Mouse (Mus musculus): ENCODE results near the gene Zfp280d. TPM values are rescaled to one million over a fixed set of nuclear protein-coding genes. Genes with fewer than 3 reads are reported as not detected.
A peak's percentile ranks its signal among the peaks of the same experiment; 100 is the strongest.

The Zfp280d gene
- polyA plus RNA-seq (2012; rRNA removed) = 53.9 and 65.6 TPM in 2 replicates

DNA sequence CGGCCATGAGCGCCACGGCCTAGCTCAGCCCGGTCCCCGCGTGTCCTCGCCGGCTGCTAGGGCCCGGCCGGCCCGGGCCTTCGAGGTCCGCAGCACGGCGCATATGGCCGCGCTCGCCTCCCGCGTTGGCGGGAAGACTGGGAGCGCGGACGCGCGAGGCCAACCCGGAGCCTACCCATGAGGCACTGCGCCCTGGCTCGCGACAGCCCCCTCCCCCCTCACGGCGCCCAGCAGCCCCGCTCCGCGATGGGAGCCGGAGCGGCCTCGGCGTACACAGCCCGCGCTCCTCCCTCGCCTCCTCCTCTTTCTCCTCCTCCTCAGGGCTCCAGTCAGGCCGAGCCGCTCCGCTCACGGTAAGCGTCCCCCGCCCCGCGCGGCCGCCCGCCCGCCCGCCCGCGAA, at the start of gene Zfp280d:
Gene Zfp280d, plus strand, starts transcription at position 184 of the 400 bp plus-strand sequence.
- peak; percentile 66 to 87 for DNase-seq (ENCODE audit: extremely low spot score in 1 of 2, low spot score in 1 of 2)

DNA sequence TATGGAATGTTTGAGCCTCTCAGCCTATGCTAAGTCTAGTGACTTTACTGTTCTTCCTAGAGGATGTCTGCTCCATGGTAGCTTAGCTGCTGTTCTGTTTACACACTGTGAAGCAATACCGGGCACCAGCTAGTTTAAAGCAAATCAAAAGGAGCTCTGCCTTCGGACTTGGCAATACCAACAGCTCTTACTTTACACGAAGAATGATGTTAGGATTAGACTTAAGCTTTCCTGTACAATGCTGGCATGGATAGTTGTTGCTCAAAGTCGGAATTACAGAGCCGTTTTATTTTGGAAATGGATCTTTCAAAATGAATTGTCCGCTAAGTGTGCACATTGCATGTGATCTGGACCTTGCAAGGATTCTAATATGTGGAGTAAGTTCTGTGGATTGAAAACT, 48.1 kb upstream of the Zfp280d start:
- DNase-seq (ENCODE audit: extremely low spot score in 1 of 2, low spot score in 1 of 2) = no peak

- no peak for DNase-seq (ENCODE audit: extremely low spot score in 1 of 2, low spot score in 1 of 2)
Measured at GRCm38 (mm10) chr9:72252656-72253055, 22.0 kb upstream of the Zfp280d start.

DNA sequence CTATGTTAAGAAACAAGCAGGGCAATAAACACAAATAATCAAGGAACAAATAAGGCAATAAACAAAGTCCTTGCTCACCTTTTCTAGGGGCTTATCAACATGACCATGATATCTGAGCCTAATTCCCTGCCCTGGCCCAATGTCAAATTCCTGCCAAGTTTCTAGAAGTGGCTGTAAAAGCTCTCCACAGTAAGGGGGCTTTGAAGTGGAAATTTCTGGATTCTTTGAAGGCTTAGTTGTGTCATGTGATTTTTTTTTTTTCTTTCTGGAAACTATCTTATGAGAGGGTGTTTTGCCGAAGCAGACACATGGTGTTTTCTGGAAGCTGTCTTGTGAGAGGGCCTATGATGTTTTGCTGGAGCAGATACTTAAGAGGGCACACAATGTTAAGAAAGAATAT, 19.4 kb upstream of the Zfp280d start:
- no peak for DNase-seq (ENCODE audit: extremely low spot score in 1 of 2, low spot score in 1 of 2)

- DNase-seq (ENCODE audit: extremely low spot score in 1 of 2, low spot score in 1 of 2) = no peak
Measured at GRCm38 (mm10) chr9:72256646-72257045, 18.0 kb upstream of the Zfp280d start.

DNA sequence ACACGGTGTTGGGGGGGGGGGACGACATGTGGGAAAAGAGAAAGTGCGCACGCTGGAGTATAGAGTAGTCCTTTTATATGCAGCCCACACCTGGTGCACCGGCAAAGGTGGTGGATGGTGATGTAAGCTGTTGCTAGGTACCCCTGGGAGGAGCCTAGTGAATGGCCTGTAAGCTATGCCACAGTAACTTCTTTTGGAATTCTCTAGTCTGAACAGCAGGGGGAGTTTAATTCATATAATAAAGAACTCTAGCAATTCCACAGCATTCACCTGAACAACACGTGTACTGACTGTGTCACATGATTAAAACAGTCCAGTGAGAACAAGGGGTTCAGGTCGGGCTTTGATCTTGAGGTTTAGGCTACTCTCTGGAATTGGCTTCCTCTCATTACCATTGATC, 14.3 kb upstream of the Zfp280d start:
- peak in 1 of 2 experiments; percentile 9 for DNase-seq (ENCODE audit: extremely low spot score in 1 of 2, low spot score in 1 of 2)

- DNase-seq (ENCODE audit: extremely low spot score in 1 of 2, low spot score in 1 of 2) = no peak
Measured at GRCm38 (mm10) chr9:72264859-72265258, 9.8 kb upstream of the Zfp280d start.

DNA sequence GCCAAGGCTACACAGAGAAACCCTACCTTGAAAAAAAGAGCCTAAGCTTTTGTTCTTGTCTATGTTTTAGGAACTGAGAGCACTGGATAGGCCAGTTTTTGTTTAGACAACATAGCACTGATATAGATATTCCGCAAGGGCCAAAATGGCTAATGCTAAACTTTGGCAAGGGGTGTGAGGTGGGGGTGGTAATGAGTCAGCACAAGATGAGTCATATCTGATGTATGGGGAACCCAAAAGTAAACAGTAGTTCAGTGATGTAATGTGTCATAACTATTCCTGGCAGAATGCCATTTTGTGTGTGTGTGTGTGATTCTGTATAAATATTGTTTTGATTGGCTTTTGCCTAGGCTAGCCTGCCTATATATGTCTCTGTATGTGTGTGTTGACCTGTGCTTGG, 4.5 kb upstream of the Zfp280d start:
- peak in 1 of 2 experiments; percentile 45 for DNase-seq (ENCODE audit: extremely low spot score in 1 of 2, low spot score in 1 of 2)

- DNase-seq (ENCODE audit: extremely low spot score in 1 of 2, low spot score in 1 of 2) = no peak
Measured at GRCm38 (mm10) chr9:72273646-72274410, 832 bp upstream of the Zfp280d start.

DNA sequence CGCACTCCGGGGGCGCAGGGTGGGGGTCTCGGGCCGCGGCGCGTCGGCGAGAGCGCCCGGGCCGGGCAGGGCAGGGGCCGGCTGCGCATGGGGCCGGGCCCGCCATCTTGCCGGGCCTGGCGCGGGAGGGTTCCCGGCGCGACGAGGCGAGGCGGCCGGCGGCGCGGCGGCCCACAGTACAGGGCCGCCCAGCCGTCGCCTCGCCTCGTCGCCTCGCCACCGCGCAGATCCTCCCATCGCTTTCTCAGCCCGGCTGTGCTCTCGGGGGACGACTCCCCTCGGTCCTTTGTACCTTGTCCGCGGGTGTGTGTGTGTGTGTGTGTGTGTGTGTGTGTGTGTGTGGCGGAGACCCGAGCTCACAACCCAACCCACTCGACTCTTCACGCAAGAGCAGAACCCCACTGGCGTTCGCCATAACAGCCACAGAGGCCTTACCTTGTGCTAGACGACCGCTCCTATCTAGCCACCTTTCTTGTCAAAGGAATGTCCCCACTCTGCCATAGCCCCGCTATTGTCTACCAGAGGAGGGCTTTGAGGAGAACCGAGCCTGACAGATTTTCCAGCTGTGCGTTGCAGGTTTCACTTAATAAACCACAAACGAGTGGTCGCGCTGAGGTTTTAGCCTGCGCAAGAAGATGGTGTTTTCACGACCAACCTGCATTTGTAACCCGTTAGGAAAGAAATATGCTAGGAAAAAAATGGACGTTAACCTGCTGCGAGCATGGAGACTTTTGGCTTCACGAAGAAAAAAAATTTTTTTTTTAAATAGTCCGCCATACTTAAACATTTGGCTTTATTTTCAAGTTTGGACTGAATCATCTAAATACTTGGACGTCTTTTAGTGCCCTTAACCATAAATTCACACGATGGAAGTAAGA, 680 bp downstream of the Zfp280d start:
- peak in 1 of 2 experiments; percentile 55 for DNase-seq (ENCODE audit: extremely low spot score in 1 of 2, low spot score in 1 of 2)

GRCm38 (mm10) chr9:72275979-72276500, 1.4 kb downstream of the Zfp280d start:
- DNase-seq (ENCODE audit: extremely low spot score in 1 of 2, low spot score in 1 of 2) = no peak

DNA sequence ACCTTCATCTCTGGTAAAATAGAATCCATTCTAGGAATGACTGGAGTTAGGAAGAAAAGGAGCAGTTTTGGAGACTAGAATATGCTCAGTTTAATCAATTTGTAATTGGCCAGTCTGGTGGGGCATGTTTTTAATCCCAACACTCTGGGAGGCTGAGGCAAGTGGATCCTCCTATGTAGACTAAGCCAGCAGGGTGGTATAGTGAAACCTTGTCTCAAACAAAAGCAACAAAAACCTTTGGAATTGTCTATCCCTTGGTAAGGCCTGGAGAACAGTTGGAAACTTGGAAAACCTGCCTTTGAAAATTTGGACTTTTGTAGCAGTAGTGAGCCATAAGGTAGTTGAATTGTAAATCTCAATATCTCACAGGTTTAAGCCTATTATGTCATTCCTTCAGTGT, 2.3 kb downstream of the Zfp280d start:
- DNase-seq (ENCODE audit: extremely low spot score in 1 of 2, low spot score in 1 of 2) = no peak

- DNase-seq (ENCODE audit: extremely low spot score in 1 of 2, low spot score in 1 of 2) = no peak
Measured at GRCm38 (mm10) chr9:72279943-72280342, 5.3 kb downstream of the Zfp280d start.

DNA sequence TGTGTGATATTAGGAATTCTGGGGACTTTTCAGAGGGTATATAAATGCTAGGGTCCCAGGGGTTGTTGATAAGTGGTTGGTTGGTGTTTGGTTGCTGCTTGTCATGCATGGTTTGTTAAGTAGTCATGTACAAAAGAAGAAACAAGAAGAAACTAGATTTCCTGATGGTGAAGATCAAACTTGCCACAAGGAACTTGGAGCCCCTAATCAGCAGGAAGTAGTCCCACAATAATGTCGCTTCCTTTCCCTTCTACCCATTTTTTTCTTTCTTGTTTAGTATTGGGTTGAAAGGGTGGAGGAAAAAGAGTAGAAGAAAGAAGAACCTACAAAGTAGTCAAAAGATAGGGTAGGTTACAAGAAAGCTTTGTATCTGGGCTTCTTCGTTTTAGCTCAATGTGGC, 13.0 kb downstream of the Zfp280d start:
- DNase-seq (ENCODE audit: extremely low spot score in 1 of 2, low spot score in 1 of 2) = no peak

GRCm38 (mm10) chr9:72288210-72288609, 13.6 kb downstream of the Zfp280d start:
- no peak for DNase-seq (ENCODE audit: extremely low spot score in 1 of 2, low spot score in 1 of 2)

- no peak for DNase-seq (ENCODE audit: extremely low spot score in 1 of 2, low spot score in 1 of 2)
Measured at GRCm38 (mm10) chr9:72289094-72289493, 14.4 kb downstream of the Zfp280d start.

- no peak for DNase-seq (ENCODE audit: extremely low spot score in 1 of 2, low spot score in 1 of 2)
Measured at GRCm38 (mm10) chr9:72294076-72294475, 19.4 kb downstream of the Zfp280d start.

- peak in 1 of 2 experiments; percentile 24 for DNase-seq (ENCODE audit: extremely low spot score in 1 of 2, low spot score in 1 of 2)
Measured at GRCm38 (mm10) chr9:72309765-72310164, 35.1 kb downstream of the Zfp280d start.

DNA sequence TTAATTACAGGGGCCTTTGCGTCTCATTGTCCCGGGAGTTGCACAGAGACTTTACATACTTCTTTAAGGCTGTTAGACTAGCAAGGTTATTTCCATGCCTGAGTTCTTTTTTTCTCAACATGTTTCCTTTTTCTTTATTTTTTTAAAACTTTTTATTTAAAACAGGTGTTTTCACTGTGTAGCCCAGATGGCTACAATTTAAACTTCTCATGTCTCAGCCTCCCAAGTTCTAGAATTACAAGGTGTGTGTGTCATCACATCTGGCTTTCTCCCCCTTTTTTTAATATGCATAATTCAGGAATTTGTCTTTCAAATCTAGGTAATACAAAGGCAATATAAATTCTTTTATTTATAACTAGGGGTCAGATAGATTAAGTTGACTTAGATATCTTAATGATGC, 58.6 kb downstream of the Zfp280d start:
- no peak for DNase-seq (ENCODE audit: extremely low spot score in 1 of 2, low spot score in 1 of 2)

DNA sequence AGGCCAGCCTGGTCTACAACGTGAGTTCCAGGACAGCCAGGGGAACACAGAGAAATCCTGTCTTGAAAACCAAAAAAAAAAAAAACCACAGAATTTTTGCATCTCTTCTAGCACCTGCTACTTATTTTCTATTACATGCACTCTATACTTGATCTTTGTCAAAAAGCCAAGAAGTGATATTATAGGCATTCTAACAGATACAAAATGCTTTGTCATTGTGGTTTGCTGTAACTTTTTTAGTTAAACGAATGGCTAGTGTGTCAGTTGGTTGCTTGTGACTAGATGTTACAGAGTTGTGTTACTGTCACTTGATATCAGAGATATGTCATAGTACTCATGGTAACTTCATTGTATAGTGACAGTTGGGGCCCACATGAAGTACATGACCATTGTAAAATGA, 61.4 kb downstream of the Zfp280d start:
- DNase-seq (ENCODE audit: extremely low spot score in 1 of 2, low spot score in 1 of 2) = no peak

GRCm38 (mm10) chr9:72339119-72339518, 64.5 kb downstream of the Zfp280d start:
- DNase-seq (ENCODE audit: extremely low spot score in 1 of 2, low spot score in 1 of 2) = no peak
